Mouse (Mus musculus) monocyte, adult 5-6 weeks (primary cell): ENCODE data around the gene Atrnl1. TPM values are rescaled to one million over a fixed set of nuclear protein-coding genes. Genes with fewer than 3 reads are reported as not detected.

Experiments used
- ATAC-seq: fragments of 153-309, 156-312 bp; replicated peaks from 2 replicates; pipeline ENCODE4 v1.8.0; 2017; ENCODE audit warnings: mild to moderate bottlenecking; ENCODE audit not compliant: low TSS enrichment, insufficient number of reproducible peaks, severe bottlenecking, poor library complexity, low FRiP score
- total RNA-seq: library from RNA; stranded (forward); fragments of 200-1000, 200-491, 200-594 nt; gene quantifications from 3 replicates; pipeline ENCODE4 v1.2.3, GENCODE M21; 2017

Atrnl1 gene
- total RNA-seq, 1 experiment from 2014 or later, result 1.0 TPM

DNA sequence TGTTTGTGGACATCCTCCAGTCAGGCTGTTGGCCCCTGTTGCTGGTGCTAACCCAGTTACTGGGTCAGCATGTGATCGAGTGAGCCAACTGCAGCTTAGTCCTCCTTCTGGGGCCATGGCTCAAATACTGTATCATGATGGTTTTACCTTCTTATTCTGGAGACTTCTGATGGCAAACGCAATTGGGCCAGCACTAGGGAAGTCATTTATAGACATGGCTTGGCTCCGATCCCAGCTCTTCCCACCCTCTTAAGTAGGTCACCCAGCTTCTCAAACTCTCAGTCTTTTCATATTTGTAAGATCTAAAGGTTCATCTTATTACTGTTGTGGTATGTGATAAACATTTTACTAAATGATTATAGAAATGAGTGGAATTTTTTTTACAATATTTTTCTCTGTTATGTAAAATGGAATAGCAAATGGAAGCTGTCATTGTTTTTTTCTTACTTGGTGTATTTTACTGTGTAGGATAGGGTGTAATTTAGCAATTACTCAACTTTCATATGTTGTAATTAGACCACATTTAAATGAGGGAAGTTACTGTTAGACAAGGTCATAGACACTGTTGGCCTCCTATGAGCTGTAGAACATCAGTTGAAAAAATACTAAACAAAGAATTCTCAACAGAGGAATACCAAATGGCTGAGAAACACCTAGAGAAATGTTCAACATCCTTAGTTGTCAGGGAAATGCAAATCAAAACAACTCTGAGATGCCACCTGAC, 171.7 kb downstream of the Atrnl1 start:
- ATAC-seq, result peak; percentile 61

DNA sequence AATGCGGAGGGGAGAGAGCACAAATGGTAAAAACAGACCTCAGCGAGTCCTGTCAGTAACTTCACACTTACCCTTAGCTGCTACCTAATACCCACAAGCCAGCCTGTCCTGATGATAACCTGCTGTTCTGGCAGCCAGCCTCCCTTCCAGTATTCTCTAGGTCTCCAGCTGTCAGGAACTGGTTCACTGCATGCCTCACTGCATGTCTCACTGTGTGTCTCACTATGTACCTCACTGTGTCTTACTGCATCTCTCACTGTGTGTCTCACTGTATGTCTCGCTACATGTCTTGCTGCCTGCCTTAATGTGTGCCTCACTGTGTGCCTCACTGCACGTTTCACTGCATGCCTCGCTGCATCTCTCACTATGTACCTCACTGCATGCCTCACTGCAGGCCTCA, 175.9 kb downstream of the Atrnl1 start:
- no peak for ATAC-seq

DNA sequence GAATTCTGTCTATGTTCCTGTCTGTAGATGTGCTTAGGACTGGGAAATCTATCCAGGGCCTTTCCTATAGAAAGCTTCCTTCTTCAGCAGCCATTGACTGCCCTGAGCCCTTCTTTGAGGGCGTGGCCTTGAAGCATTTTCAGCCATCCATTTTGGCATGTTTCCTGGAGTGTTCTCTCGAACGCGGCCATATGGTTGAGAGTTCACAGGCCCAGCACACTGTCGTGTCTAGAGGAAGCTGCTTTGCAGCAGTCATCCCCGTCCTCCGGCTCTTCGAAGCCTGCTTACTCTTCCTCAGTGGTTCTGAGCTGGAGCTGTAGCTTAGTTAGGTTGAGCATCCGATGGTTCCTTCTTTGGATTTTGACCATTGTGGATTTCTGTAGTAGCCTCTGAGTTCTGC, 191.4 kb downstream of the Atrnl1 start:
- no peak for ATAC-seq

DNA sequence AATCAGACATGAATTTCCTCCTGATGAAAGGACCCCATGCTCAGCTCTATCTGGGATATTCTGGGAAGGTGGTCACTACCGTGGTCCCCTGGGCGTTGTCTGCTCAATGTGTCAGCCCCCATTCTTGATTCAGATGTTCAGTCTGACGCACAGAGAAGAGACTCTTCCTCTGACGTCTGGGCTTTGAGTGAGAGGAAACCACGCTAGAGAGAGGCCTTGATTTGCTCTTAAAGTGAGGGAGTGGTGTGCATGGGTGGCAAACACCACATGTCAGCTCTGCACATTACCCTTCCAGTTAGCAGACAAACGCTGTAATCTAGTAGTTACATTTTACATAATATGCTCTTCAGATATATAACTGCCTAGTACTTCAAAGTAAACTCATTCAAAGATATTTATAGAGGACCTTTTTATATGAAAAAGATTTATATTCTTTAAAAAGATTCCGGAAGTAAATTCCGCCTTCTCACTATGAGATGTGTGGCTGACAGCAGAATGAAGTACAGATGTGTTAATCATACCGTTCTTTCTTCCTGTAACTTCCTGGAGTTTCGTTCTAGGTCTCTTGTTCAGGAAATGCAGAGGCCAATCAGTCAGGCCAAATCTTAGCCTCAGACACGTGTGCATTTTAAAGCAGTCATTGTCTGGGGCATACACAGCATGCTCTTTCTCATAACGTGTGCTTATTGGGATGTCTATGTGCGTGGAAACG, 192.1 kb downstream of the Atrnl1 start:
- ATAC-seq, result no peak

DNA sequence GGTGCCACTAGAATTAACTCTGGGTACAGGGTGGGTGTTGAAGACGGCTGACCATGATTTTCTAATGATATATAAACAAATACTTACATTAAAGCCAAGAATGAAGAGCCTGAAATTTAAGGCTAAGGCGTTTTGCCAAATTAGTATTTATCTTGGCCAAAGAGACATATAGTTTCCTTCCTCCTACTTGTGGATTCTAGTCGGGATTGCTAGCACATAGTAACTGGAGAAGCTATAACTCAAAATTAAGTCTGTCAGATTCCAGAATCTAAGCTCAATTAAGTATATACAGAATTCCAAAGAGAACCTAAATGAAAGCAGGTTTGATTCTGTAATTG, 192.6 kb downstream of the Atrnl1 start:
- ATAC-seq, result no peak

DNA sequence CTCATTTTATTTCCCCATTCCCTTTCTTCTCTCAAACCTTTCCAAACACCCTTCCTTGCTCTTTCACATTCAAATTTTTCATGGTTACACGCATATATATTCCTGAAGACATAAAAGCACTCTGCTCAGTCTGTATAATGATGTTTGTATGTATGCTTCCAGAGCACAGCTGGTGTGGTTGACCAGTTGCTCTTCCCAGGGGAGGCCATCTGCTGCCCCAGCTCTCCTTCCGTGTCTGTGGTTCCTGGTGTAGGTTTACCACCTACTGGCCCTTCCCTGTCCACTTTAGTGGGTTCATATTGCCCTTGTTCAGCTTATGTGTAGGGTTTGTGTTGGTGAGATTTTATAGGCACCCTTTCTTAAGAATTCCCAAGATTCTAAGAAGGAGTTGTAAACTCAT, 197.5 kb downstream of the Atrnl1 start:
- no peak for ATAC-seq

DNA sequence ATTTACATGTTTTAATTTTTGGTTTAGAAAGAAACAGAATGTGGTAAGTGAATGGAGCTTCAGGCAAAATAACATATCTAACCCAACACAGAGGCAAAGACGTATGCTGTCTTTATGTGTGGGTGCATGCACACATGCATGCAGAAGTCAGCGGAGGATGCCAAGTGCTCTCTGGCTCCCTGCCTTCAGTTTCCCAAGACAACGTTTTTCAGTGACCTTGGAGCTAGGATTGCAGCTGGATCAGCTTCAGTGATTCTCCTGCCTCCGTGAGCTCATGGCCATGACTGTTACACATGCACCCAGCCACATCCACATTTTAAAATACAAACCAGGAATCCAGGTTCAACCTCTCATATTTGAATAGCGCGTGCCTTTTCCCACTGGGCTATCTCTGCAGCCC, 203.5 kb downstream of the Atrnl1 start:
- ATAC-seq, result no peak

DNA sequence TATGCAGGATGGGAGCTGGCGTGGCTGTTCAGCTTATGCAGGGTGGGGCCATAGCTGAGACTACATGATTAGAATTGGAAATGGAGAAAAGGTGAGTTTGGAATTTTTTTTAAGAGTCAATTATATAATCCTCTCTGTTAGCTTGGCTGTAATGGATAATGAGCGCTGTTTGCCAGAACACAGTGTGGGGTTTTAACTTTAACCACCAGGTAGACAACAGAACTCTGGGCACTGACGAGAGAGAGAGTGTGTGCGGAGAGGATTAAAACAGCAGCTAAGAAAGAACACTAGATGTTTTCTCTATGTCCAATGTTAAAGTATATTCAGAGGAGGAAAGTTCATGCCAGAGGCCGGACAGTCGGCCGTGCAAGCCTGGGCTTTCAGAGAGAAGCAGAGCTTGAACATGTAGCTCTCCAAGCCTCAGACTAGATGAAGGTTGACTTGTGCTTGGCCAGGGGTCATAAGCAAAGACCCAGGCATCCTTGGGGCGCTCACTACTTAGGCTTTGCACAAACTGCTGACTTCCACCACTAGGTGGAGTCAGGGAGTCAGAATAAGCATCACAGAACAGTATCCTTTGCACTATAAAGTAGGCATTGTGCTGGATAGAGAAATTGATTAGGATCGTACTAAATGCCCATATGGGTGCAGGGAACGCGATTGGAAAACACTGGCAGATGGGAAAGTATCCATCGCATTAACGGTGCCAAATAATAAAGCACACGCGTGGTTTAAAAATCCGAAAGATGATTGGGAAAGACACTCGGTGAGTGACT, 205.6 kb downstream of the Atrnl1 start:
- no peak for ATAC-seq

DNA sequence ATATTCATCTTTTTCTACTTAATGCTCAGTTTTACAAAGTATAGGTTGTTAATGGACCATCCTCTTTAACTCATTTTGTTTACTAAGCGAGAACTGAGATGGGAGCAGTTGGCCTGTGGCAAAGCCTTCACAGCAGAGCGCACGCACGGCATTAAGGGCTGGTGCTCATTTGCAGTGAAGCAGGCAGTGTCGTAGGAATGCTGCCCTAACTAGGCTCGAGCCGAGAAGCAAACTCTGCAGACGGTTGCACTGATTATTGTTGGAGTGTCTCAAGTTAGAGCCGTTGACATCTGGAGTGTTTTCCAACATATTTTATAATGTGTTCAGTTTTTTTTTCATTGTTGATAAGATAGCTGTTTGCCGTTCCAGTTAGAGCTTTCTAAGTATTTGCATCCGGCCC, 206.9 kb downstream of the Atrnl1 start:
- ATAC-seq, result no peak

DNA sequence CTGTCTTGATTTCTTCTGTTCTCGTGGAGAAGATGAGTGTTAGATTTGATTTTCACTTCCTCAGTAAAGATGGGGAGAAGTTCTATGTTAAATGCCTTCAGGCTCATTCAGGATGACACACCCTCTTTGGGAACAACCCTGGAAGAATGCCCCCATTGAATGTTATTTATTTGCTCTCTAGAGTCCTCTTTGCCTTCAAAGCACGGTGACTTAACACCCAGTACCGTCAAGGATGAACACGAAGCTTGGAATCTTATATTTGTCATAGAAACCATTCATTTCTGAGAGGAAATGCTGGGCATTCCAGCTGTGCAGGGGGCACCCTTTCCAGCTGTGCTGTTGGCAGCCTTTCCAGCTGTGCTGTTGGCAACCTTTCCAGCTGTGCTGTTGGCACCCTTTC, 212.6 kb downstream of the Atrnl1 start:
- no peak for ATAC-seq

DNA sequence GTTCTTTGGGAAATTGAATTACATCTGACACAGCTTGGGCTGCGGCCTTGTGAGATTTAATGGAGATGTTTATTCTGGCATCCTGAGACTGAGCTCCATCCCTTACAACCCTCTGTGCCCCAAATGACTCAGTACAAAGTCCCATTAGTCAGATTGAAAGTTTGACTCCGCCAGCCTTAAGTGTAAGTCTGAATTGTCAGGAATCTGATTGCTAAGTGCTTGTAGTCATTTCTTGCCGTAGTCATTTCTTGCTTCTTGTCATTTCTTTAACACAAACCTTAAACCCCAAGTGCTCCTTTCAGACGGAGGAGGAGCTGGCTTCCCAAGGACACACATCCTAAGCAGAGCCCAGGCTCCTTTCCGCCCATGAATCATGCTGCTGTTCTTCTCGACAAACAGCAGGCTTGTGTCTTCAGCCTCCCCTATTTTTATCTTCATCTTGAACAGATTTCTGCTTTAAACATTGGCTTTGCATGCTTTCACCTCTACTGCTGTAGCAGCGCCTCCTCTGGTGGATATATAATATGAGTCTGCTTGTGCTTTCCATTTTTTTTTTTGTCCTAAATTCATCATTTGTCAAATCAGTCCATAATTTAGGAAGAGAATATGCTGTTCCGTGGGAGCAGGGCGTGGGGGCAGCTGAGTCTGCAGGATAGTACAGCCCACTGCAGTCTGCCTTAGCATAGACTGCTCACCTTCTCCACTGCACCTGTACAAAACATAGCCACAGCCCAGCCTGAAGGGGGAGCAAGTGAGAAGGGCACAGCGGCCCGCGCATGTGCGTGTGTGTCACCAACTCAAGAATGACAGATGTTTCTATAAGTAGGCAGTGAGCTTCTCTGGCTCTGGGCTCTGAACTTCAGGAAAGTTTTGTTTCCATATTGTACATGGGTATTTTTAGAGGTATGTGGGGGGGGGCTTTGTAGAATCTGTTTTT, 214.7 kb downstream of the Atrnl1 start:
- ATAC-seq, result no peak

DNA sequence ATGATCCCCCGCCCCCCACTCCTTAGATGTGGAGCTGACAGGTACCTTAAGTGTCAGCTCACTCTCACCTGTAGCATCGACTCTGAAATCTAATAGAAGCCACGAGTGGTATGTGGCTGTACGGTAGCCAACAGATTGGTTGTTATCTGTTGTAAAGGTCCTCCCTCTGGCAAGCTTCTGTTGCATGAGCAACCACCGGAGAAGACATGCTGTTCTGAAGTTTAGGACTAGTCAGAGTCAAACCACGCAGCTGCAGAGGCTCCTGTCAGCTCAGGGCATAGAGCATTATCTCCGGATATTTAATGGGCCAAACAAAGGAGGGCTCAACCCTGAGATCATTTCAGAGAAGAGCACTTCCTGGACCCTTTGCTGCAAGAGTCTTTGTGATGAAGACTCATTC, 222.2 kb downstream of the Atrnl1 start:
- no peak for ATAC-seq

DNA sequence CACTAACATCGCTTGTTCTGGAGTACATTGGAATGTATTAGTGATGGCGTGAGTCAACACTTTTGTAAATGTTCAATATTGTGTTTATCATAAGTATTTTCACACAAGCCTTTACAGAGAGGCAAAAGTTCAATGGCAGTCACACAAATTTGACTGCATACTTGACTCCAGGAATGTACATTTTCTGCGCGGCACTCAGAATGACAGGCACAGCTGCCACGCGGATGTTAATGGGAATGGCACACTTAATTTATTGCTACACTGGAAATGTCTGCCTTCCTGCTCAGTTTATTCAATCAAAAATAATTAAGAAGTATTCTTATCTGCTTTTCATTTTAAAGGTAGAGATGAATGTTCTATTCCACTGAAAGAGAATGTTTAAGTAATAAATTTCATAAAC, 227.0 kb downstream of the Atrnl1 start:
- ATAC-seq, result no peak

DNA sequence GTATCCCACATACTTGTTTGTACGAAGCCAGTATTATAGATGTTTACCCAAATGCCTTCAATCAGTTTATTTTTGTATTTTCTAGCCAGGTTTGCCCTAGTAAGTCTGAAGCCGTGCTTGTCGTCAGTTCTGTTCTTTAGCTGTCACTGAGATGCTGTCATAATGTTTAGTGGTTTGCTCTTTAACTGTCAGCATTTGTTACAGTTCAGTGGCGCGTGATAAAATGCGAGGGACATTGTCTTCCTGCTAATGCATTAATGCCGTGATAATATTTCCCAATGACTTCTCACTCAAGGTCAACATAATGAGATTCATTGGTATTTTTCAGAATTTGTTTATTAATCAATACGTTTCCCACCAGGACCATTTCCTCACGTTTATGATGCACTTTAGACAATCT, 227.7 kb downstream of the Atrnl1 start:
- ATAC-seq, result no peak

DNA sequence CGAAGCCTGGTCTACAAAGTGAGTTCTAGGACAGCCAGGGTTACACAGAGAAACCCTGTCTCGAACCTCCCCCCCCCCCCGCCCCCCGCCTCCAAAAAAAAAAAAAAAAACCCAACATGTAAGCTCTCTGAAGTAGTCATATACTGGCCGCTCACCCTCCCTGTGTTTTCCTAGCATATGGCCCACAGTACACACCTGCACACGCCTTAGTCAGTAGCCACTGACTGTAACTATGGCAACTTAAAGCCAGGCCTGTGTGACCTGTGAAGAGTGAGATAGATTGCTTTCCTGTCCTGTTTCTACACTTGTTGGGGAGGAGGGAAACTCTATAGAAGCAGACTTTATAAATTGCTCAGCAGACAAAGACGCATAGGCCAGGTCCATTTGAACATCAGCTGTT, 239.1 kb downstream of the Atrnl1 start:
- ATAC-seq, result no peak

DNA sequence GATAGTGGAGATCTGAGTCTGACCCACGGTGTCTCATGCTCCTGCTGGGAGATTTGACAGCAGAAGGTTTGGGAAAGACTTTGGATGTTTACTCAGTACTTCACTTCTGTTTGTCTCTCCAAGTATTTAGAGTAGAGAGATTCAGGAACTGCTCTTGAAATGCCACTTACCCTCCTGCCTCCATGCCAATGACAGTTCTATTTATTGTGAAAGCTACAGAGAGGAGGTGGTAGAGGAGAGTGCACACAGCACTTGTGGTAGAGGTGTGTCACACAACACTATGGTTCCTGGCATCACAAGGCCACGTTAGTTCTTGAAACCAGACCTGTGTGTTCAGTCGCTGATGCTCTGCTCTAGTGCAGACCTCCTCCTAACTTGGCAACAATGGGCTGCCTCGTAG, 257.5 kb downstream of the Atrnl1 start:
- ATAC-seq, result no peak

DNA sequence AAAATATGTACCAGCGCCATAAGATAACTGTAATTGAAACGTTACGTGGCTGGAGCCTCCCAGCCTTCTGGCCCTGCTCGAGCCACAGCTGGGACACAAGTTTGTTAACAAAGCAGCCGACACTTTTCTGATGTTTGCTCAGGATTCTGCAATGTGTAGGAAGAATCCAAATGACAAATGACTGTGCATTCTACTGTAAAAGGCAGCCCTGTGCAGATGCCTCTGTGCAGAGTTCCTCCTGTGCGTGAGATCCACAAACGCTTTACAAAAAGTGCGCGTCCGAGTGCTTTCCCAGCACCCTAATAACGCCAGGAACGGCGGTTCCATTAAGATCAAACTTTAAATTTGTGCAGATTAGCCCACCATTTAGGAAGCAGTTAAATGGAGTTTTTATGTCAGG, 260.0 kb downstream of the Atrnl1 start:
- ATAC-seq, result no peak

DNA sequence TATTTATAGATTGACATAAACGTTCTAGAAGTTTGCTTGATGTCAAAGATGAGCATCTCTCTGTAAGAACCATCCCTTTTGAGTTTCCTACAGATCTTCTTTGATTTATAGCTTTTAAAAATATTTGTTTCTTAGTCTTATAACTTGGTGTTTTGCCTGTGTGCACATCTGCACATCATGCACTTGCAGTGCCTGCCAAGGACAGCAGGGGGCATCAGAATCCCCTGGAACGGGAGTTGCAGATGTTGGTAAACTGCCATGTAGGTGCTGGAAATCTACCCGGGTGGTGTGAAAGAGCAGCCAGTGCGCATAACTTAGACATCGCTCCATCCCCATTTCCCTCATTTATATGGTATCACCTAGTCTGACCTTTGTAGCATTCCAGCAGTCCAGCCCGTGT, 265.2 kb downstream of the Atrnl1 start:
- ATAC-seq, result no peak

DNA sequence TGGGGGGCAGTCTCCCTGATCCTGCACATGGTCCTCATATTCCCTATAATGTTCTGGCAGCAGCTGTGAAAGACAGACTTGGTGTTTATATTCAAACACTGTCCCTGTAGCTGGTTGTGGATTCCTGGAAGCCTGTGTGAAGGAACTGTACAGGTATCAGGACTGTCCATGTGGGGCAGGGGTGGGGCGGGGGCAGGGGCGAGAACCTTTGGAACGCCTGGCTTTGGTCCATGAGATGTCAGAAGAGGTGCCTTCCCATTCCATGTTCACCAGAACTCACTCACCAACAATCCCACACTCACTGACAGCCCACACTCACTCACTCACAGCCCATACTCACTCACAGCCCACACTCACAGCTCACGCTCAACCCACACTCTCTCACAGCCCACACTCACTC, 266.5 kb downstream of the Atrnl1 start:
- no peak for ATAC-seq
